In genomic region chr9:113930534-113931374, GRCm38 (mm10) we compare ENCODE assay signal across 8 mouse cellular contexts. TPM values are rescaled to one million over a fixed set of nuclear protein-coding genes. Genes with fewer than 3 reads are reported as not detected.
A peak's percentile ranks its signal among the peaks of the same experiment; 100 is the strongest.
DNase-seq lines count a peak whose midpoint lies in the region; ATAC-seq and TF ChIP-seq lines count a peak whose summit lies in the region.

Gene Ubp1 (plus strand): TSS chr9:113930934.

- peak within 1 kb of the TSS; percentile 91 for H3K4me2 ChIP-seq in heart, embryonic 12.5 days
- H3K4me2 ChIP-seq in kidney, postnatal 0 days (ENCODE audit: low read length): peak within 1 kb of the TSS; percentile 86
- peak within 1 kb of the TSS; percentile 81 for H3K4me2 ChIP-seq in liver, embryonic 11.5 days
- H3K4me2 ChIP-seq in stomach, embryonic 14.5 days (replicated peaks; ENCODE audit: low read depth, low read length): peak within 1 kb of the TSS; percentile 74

- H3K4me3 ChIP-seq in heart, embryonic 12.5 days: peak within 1 kb of the TSS; percentile 84
- peak within 1 kb of the TSS; percentile 94 for H3K4me3 ChIP-seq in kidney, postnatal 0 days (replicated peaks; ENCODE audit: low read depth, low read length)
- H3K4me3 ChIP-seq in liver, embryonic 11.5 days (ENCODE audit: low read depth, low read length): peak within 1 kb of the TSS; percentile 93
- peak within 1 kb of the TSS; percentile 96 for H3K4me3 ChIP-seq in stomach, embryonic 14.5 days (ENCODE audit: low read depth, low read length)

- no peaks in the 10 kb centered on the region for H3K27me3 ChIP-seq in heart, embryonic 12.5 days (replicated peaks)
- no peaks in the 10 kb centered on the region for H3K27me3 ChIP-seq in kidney, postnatal 0 days (ENCODE audit: insufficient read depth, low read length)
- H3K27me3 ChIP-seq in liver, embryonic 11.5 days (replicated peaks; ENCODE audit: control insufficient read depth, insufficient read depth, low read length): no peaks in the 10 kb centered on the region
- H3K27me3 ChIP-seq in stomach, embryonic 14.5 days (ENCODE audit: control insufficient read depth, insufficient read depth, low read length): no peaks in the 10 kb centered on the region

- H3K9me3 ChIP-seq in heart, embryonic 12.5 days (replicated peaks): no peaks in the 10 kb centered on the region
- H3K9me3 ChIP-seq in kidney, postnatal 0 days (replicated peaks; ENCODE audit: low read length): no peaks in the 10 kb centered on the region
- no peaks in the 10 kb centered on the region for H3K9me3 ChIP-seq in liver, embryonic 11.5 days (ENCODE audit: control insufficient read depth, low read length)
- no peaks in the 10 kb centered on the region for H3K9me3 ChIP-seq in stomach, embryonic 14.5 days (ENCODE audit: control insufficient read depth, low read depth, low read length)

- 3% methylated on average over 66 of the region's 86 CpGs for WGBS in heart, embryonic 12.5 days
- WGBS in kidney, postnatal 0 days: under 1% methylated on average over 55 of the region's 86 CpGs
- under 1% methylated on average over 43 of the region's 86 CpGs for WGBS in liver, embryonic 11.5 days
- WGBS in stomach, embryonic 14.5 days: under 1% methylated on average over 64 of the region's 86 CpGs

- no peak for TF ChIP-seq CTCF in kidney, postnatal 0 days (IDR thresholded peaks at IDR 0.05; ENCODE audit: low read depth)

- H3K4me1 ChIP-seq in heart, embryonic 12.5 days (replicated peaks): peaks cover 18% of the 10 kb centered on the region
- peaks cover 13% of the 10 kb centered on the region; the same call in 1 of the 2 replicates for H3K4me1 ChIP-seq in kidney, postnatal 0 days (replicated peaks; ENCODE audit: insufficient read depth, low read length)
- peaks cover 28% of the 10 kb centered on the region for H3K4me1 ChIP-seq in liver, embryonic 11.5 days (replicated peaks; ENCODE audit: control insufficient read depth, insufficient read depth, low read length)
- H3K4me1 ChIP-seq in stomach, embryonic 14.5 days (ENCODE audit: control insufficient read depth, insufficient read depth, low read length): peaks cover 8% of the 10 kb centered on the region; the same call in 1 of the 2 replicates

- peak; percentile 98 for DNase-seq in CD4-positive helper T cell, adult 2 months (ENCODE audit: low read depth, low spot score)
- peak; percentile 98 for DNase-seq in brain, embryonic 18.5 days (ENCODE audit: low read depth, low spot score)
- peak; percentile 100 for DNase-seq in kidney, postnatal 0 days (ENCODE audit: low spot score)
- DNase-seq in liver, embryonic 11.5 days (ENCODE audit: low spot score): peak; percentile 91
- DNase-seq in naive thymus-derived CD4-positive, alpha-beta T cell, adult 2 months (ENCODE audit: low read depth): peak; percentile 97

- peak within 1 kb of the TSS; percentile 99 for H3K9ac ChIP-seq in heart, embryonic 12.5 days
- peak within 1 kb of the TSS; percentile 98 for H3K9ac ChIP-seq in kidney, postnatal 0 days (ENCODE audit: low read depth, low read length)
- H3K9ac ChIP-seq in liver, embryonic 11.5 days (ENCODE audit: low read depth, low read length): peak within 1 kb of the TSS; percentile 94
- peak within 1 kb of the TSS; percentile 91 for H3K9ac ChIP-seq in stomach, embryonic 14.5 days (replicated peaks; ENCODE audit: low read depth, low read length)

- peak within 1 kb of the TSS; percentile 88 for H3K27ac ChIP-seq in heart, embryonic 12.5 days (ENCODE audit: poor library complexity, severe bottlenecking)
- peak within 1 kb of the TSS; percentile 97 for H3K27ac ChIP-seq in kidney, postnatal 0 days
- H3K27ac ChIP-seq in liver, embryonic 11.5 days (ENCODE audit: low read depth, low read length): peak within 1 kb of the TSS; percentile 98
- H3K27ac ChIP-seq in stomach, embryonic 14.5 days (ENCODE audit: low read length): peak within 1 kb of the TSS; percentile 89

- peaks cover 2% of the 10 kb centered on the region; the same call in 1 of the 2 replicates for H3K36me3 ChIP-seq in heart, embryonic 12.5 days
- no peaks in the 10 kb centered on the region for H3K36me3 ChIP-seq in kidney, postnatal 0 days (ENCODE audit: insufficient read depth, low read length)
- H3K36me3 ChIP-seq in liver, embryonic 11.5 days (ENCODE audit: control insufficient read depth, insufficient read depth, low read length): no peaks in the 10 kb centered on the region; the same call in 1 of the 2 replicates
- H3K36me3 ChIP-seq in stomach, embryonic 14.5 days (ENCODE audit: control insufficient read depth, insufficient read depth, low read length): no peaks in the 10 kb centered on the region

- peak; percentile 95 for ATAC-seq in erythroid progenitor cell, adult 5-6 weeks (replicated peaks; ENCODE audit: low FRiP score, poor library complexity, severe bottlenecking)
- ATAC-seq in heart, embryonic 12.5 days (ENCODE audit: insufficient number of reproducible peaks, low FRiP score): peak; percentile 98
- peak; percentile 97 for ATAC-seq in kidney, postnatal 0 days (replicated peaks; ENCODE audit: low FRiP score, low read depth)
- ATAC-seq in liver, embryonic 11.5 days (replicated peaks; ENCODE audit: low FRiP score): peak; percentile 96
- peak; percentile 98 for ATAC-seq in stomach, embryonic 14.5 days (ENCODE audit: insufficient number of reproducible peaks, insufficient read depth, low FRiP score, low read depth)

RNA-seq across cellular contexts. Expression of gene Ubp1, which starts in this region (rescaled TPM):
- 277 and 313 TPM in 2 replicates for total RNA-seq in erythroid progenitor cell, adult 5-6 weeks (2015; ENCODE audit: low replicate concordance)
- 260 and 268 TPM in 2 replicates for total RNA-seq in erythroid progenitor cell, adult 5-6 weeks (2017; ENCODE audit: low replicate concordance)
- polyA plus RNA-seq in heart, embryonic 12.5 days (2016; fragmentation: Nextera tagmentation; extraction: Ambion mirVana): 33.6 and 34.3 TPM in 2 replicates
- 23.7 and 26.1 TPM in 2 replicates for polyA plus RNA-seq in kidney, postnatal 0 days (2015; fragmentation: Nextera tagmentation; extraction: Ambion mirVana)
- polyA plus RNA-seq in liver, embryonic 11.5 days (2014; fragmentation: Nextera tagmentation; extraction: Ambion mirVana): 57.4 and 58.5 TPM in 2 replicates
- 46.2 and 46.6 TPM in 2 replicates for polyA plus RNA-seq in stomach, embryonic 14.5 days (2014; fragmentation: Nextera tagmentation; extraction: Ambion mirVana)

Comparison
In these comparisons a context has a peak if more than half of its experiments do, and no peak if none do; other contexts are left out.
1. Peak in every context shown above with its lines: DNase-seq, ATAC-seq, H3K4me3 ChIP-seq and H3K27ac ChIP-seq.